Mouse (Mus musculus) MN1 (cell line): Measurements from ENCODE around the gene Ush2a.

Source experiments
- DNase-seq: peaks from one replicate; pipeline ENCODE4 v3.0.0-alpha.2; 2016; ENCODE audit warnings: low spot score

Ush2a gene

GRCm38 (mm10) chr1:188543364-188543763 is 281.5 kb downstream of the Ush2a start:
- no peak for DNase-seq

GRCm38 (mm10) chr1:188549686-188550085 is 287.9 kb downstream of the Ush2a start:
- no peak for DNase-seq

GRCm38 (mm10) chr1:188551802-188552201 is 290.0 kb downstream of the Ush2a start:
- no peak for DNase-seq

- DNase-seq: no peak
These were observed 297.1 kb downstream of the Ush2a start for GRCm38 (mm10) chr1:188558911-188559310.

- no peak for DNase-seq
These were observed 304.4 kb downstream of the Ush2a start for GRCm38 (mm10) chr1:188566229-188566628.

- DNase-seq: no peak
These were observed 305.7 kb downstream of the Ush2a start for GRCm38 (mm10) chr1:188567486-188567885.

GRCm38 (mm10) chr1:188568295-188568961 is 306.6 kb downstream of the Ush2a start:
- no peak for DNase-seq

- no peak for DNase-seq
These were observed 314.5 kb downstream of the Ush2a start for GRCm38 (mm10) chr1:188576246-188576747.

GRCm38 (mm10) chr1:188577376-188577775 is 315.6 kb downstream of the Ush2a start:
- no peak for DNase-seq

- no peak for DNase-seq
These were observed 319.3 kb downstream of the Ush2a start for GRCm38 (mm10) chr1:188581136-188581535.

- no peak for DNase-seq
These were observed 333.4 kb downstream of the Ush2a start for GRCm38 (mm10) chr1:188595251-188595650.

GRCm38 (mm10) chr1:188598052-188598451 is 336.2 kb downstream of the Ush2a start:
- DNase-seq: no peak

GRCm38 (mm10) chr1:188599134-188599533 is 337.3 kb downstream of the Ush2a start:
- no peak for DNase-seq

- no peak for DNase-seq
These were observed 344.6 kb downstream of the Ush2a start for GRCm38 (mm10) chr1:188606450-188606849.

- no peak for DNase-seq
These were observed 354.7 kb downstream of the Ush2a start for GRCm38 (mm10) chr1:188616547-188616946.

- DNase-seq: no peak
These were observed 371.9 kb downstream of the Ush2a start for GRCm38 (mm10) chr1:188633736-188634135.

- no peak for DNase-seq
These were observed 377.8 kb downstream of the Ush2a start for GRCm38 (mm10) chr1:188639666-188640065.

GRCm38 (mm10) chr1:188643156-188643555 is 381.3 kb downstream of the Ush2a start:
- DNase-seq: no peak

GRCm38 (mm10) chr1:188653001-188653400 is 391.2 kb downstream of the Ush2a start:
- DNase-seq: no peak

GRCm38 (mm10) chr1:188656121-188656520 is 394.3 kb downstream of the Ush2a start:
- DNase-seq: no peak

GRCm38 (mm10) chr1:188659159-188659558 is 397.3 kb downstream of the Ush2a start:
- no peak for DNase-seq

GRCm38 (mm10) chr1:188660339-188660738 is 398.5 kb downstream of the Ush2a start:
- no peak for DNase-seq

- no peak for DNase-seq
These were observed 399.1 kb downstream of the Ush2a start for GRCm38 (mm10) chr1:188660882-188661281.

- DNase-seq: no peak
These were observed 405.6 kb downstream of the Ush2a start for GRCm38 (mm10) chr1:188667460-188667859.
